Mouse (Mus musculus) thymus, adult 2 months (tissue): ENCODE results near the gene Lrfn2. TPM values are rescaled to one million over a fixed set of nuclear protein-coding genes. Genes with fewer than 3 reads are reported as not detected.

ENCODE experiments used
- DNase-seq: peaks from one replicate; pipeline ENCODE4 v3.0.0; 2021
- H3K27ac ChIP-seq: fragments of 200-500 bp; 2 replicates; pipeline ENCODE4 v1.5.1; 2012; ENCODE audit warnings: low read length, control low read depth; ENCODE audit not compliant: control insufficient read depth, insufficient read depth
- H3K27me3 ChIP-seq: fragments of 200-500 bp; 2 replicates; pipeline ENCODE4 v1.6.1; 2012; ENCODE audit warnings: mild to moderate bottlenecking, low read length, moderate library complexity, mixed read lengths; ENCODE audit not compliant: control insufficient read depth, insufficient read depth
- H3K36me3 ChIP-seq: fragments of 200-500 bp; 2 replicates; pipeline ENCODE4 v1.6.1; 2012; ENCODE audit warnings: mild to moderate bottlenecking, low read length, moderate library complexity; ENCODE audit not compliant: control insufficient read depth, insufficient read depth
- H3K4me1 ChIP-seq: fragments of 200-500 bp; replicated peaks from 2 replicates; pipeline ENCODE4 v1.6.1; 2012; ENCODE audit warnings: low read length; ENCODE audit not compliant: control insufficient read depth, insufficient read depth
- H3K4me3 ChIP-seq: fragments of 200-500 bp; 2 replicates; pipeline ENCODE4 v1.5.1; 2012; ENCODE audit warnings: mild to moderate bottlenecking, low read length, control low read depth, moderate library complexity; ENCODE audit not compliant: control insufficient read depth, insufficient read depth
- CTCF ChIP-seq: fragments of 200-500 bp; IDR thresholded peaks from 2 replicates; pipeline ENCODE4 v1.5.1; 2012; ENCODE audit warnings: mild to moderate bottlenecking, control low read depth, low read length, moderate library complexity, borderline replicate concordance; ENCODE audit not compliant: control insufficient read depth, poor library complexity, insufficient read depth; ENCODE audit errors: extremely low read depth
- POLR2A ChIP-seq: fragments of 200-500 bp; IDR thresholded peaks from 2 replicates; pipeline ENCODE4 v1.6.1; 2012; ENCODE audit warnings: mild to moderate bottlenecking, low read length, control low read depth, moderate library complexity; ENCODE audit not compliant: control insufficient read depth, poor library complexity, insufficient read depth; ENCODE audit errors: extremely low read depth
- WGBS: fragments of 180-500 bp; shearing (Covaris S2); methylation state at CpG from one replicate; pipeline ENCODE4 v1.1.7; 2018; 5-methylcytosine and 5-hydroxymethylcytosine counted together
- polyA plus RNA-seq: library from polyadenylated mRNA; depleted of rRNA; stranded (reverse); fragments of >200 nt; gene quantifications from 2 replicates; pipeline ENCODE4 v1.2.3, GENCODE M21; 2012

Lrfn2 gene
- polyA plus RNA-seq, 1 experiment: 0.49 TPM

DNA sequence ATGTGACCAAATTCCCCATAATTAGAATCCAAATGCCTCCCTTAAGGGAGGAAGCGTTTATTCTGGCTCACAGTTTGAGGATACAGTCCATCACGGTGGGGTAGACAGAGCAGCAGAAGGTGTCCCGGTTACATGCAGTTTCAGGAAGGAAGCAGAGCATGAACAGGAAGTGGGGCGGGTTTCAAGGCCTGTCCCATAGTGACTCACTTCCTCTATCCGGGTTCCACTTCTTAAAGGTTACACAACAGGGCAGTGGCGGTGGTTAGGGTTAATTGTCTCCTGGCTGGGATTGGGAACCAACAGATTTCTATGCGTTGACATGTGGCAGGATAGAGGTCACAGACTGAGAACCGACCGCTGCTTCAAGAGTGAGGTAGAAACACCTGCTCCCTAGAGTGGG, 31.6 kb downstream of the Lrfn2 start:
- Histone ChIP-seq H3K27ac (no peak overlapping the region), H3K27me3 (no peaks in the 10 kb centered on the region), H3K36me3 (no peaks in the 10 kb centered on the region), H3K4me3 (no peak overlapping the region), H3K4me1 (no peaks in the 10 kb centered on the region)
- WGBS: 65% methylated on average over 9 of the region's 9 CpGs
- TF ChIP-seq POLR2A (no peak), CTCF (no peak)
- DNase-seq: no peak

DNA sequence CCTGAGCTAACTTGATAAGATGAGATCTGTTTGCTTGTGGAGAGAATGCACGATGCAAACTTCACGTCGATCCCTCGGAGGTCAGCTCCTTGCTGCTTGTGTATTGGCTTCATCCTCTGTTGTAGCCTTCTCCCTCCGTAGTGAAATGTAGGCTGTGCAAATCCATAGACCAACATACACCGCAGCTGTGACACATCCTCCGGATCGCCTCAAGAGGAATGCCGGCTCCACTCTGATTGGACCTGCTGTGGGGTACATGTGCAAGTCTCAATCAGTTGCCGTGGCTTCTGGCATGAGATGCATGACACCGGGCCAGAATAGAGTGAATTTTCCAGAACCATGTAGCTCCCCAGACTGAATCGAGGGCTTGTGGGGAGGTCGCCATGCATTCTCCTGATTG, 36.1 kb downstream of the Lrfn2 start:
- TF ChIP-seq POLR2A: no peak
- no peak for TF ChIP-seq CTCF
- H3K36me3 ChIP-seq: no peaks in the 10 kb centered on the region
- no peaks in the 10 kb centered on the region for H3K27me3 ChIP-seq
- WGBS: 96% methylated on average over 13 of the region's 13 CpGs
- no peak for DNase-seq
- no peak overlapping the region for H3K27ac ChIP-seq
- H3K4me1 ChIP-seq: peaks cover 7% of the 10 kb centered on the region
- H3K4me3 ChIP-seq: no peak overlapping the region

DNA sequence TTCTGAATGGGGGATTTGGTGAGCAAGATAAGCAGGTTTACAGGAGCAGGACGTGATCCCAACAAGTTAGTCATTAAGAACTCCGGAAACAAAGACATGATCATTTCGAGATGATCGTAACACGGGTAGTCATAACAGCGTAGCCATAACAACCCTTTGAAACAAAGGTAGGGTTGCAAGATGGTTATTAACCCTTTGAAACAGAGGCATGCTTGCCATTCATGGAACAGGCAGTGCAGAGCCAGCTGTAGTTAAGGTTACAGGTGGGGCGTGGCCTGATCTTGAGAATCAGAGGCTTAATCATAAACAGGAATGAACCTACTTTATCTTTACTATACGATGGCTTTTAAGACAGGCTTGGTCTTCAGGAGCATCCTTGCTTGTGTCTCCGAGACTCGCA, 39.1 kb downstream of the Lrfn2 start:
- no peak for DNase-seq
- Histone ChIP-seq H3K36me3 (no peaks in the 10 kb centered on the region), H3K4me1 (peaks cover 7% of the 10 kb centered on the region), H3K27ac (no peak overlapping the region), H3K4me3 (no peak overlapping the region), H3K27me3 (no peaks in the 10 kb centered on the region)
- TF ChIP-seq POLR2A (no peak), CTCF (no peak)
- 92% methylated on average over 10 of the region's 10 CpGs for WGBS

DNA sequence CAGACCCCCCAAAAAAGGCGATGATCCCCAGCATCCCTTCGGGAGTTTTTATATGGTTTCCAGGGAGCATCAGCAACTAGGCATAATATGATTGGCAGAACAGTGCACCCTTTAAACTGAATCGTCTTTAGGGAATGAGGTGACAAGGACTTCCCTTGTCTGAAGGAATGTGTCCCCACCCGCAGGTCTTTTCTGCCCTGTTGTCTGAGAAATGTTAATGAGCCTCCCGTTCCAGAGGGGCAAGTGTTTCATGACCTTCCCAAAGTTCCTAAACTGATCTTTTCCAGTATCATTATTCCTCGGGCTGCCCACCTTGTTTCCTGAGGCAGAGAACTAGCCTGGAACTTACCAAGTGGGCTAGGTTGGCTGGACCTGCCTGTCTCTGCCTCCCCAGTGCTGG, 40.7 kb downstream of the Lrfn2 start:
- 94% methylated on average over 6 of the region's 6 CpGs for WGBS
- H3K36me3 ChIP-seq: no peaks in the 10 kb centered on the region
- peaks cover 7% of the 10 kb centered on the region for H3K4me1 ChIP-seq
- H3K27me3 ChIP-seq: no peaks in the 10 kb centered on the region
- H3K4me3 ChIP-seq: no peak overlapping the region
- no peak for DNase-seq
- no peak for TF ChIP-seq POLR2A
- no peak for TF ChIP-seq CTCF
- H3K27ac ChIP-seq: no peak overlapping the region

DNA sequence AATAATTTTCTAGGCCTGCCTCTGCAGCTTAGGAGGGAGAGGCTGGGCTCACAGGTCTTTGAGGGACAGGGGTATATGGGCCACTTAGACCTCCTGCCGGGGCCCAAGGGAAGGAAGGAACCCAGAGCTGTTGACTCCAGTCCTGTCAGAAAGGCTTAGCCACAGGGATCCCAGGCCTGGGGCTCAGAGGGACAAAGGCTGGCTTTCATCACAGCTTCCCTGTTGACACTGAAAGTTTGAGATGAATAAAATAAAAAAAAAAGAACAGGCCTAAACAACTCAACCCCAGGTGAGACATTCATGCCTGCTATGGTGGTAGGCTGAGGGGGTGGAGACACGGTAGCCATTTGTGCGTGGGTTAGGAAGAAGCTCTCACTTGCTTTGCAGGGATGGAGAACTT, 41.2 kb downstream of the Lrfn2 start:
- H3K4me1 ChIP-seq: peaks cover 7% of the 10 kb centered on the region
- DNase-seq: no peak
- no peak for TF ChIP-seq CTCF
- no peak overlapping the region for H3K27ac ChIP-seq
- H3K27me3 ChIP-seq: no peaks in the 10 kb centered on the region
- H3K4me3 ChIP-seq: no peak overlapping the region
- no peaks in the 10 kb centered on the region for H3K36me3 ChIP-seq
- 90% methylated on average over 3 of the region's 3 CpGs for WGBS

DNA sequence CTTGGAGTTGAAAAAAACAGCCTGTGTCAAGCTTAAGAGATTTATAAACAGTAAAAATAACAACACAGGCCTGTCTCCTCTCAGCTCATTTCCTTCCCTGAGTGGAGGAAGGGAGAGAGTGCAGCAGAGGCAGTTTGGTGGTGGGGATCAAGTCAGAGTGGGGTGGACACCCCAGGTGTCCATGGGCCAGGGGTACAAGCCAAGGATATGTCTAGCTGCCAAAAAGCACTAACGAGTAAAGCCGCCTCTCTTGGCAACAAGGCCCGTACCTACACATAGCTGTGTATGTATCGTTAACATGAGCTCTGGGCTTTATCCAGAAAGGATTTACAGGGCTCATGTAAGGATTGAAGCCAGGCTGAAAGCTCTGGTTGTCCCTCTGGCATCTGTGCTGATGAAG, 42.9 kb downstream of the Lrfn2 start:
- Histone ChIP-seq H3K27ac (no peak overlapping the region), H3K27me3 (no peaks in the 10 kb centered on the region), H3K4me3 (no peak overlapping the region), H3K4me1 (peaks cover 7% of the 10 kb centered on the region), H3K36me3 (no peaks in the 10 kb centered on the region)
- TF ChIP-seq CTCF (no peak), POLR2A (no peak)
- 91% methylated on average over 4 of the region's 4 CpGs for WGBS
- DNase-seq: no peak

GRCm38 (mm10) chr17:48976611-48977022, 44.4 kb downstream of the Lrfn2 start:
- H3K27ac ChIP-seq: no peak overlapping the region
- no peaks in the 10 kb centered on the region for H3K27me3 ChIP-seq
- TF ChIP-seq POLR2A (no peak), CTCF (no peak)
- no peak overlapping the region for H3K4me3 ChIP-seq
- no peak for DNase-seq
- 93% methylated on average over 5 of the region's 5 CpGs for WGBS
- H3K36me3 ChIP-seq: no peaks in the 10 kb centered on the region
- no peaks in the 10 kb centered on the region for H3K4me1 ChIP-seq
